Mouse (Mus musculus) lung, postnatal 0 days (tissue): ENCODE results near the gene Spint2.

Experiments used
- CTCF ChIP-seq: IDR thresholded peaks from 2 replicates; pipeline ENCODE4 v1.5.1; 2016; ENCODE audit warnings: antibody characterized with exemption, mild to moderate bottlenecking
- EP300 ChIP-seq: IDR thresholded peaks from 2 replicates; pipeline ENCODE4 v1.6.1; 2016; ENCODE audit warnings: antibody characterized with exemption, mild to moderate bottlenecking, control low read depth

- TF ChIP-seq CTCF (no peak), EP300 (no peak)
These were observed 2.5 kb downstream of the Spint2 start for GRCm38 (mm10) chr7:29279261-29279660.
